Mouse (Mus musculus): ENCODE results near the gene Dst. TPM values are rescaled to one million over a fixed set of nuclear protein-coding genes. Genes with fewer than 3 reads are reported as not detected.
A peak's percentile ranks its signal among the peaks of the same experiment; 100 is the strongest.

Dst gene
- polyA plus RNA-seq (2014; fragmentation: Nextera tagmentation; extraction: Ambion mirVana), result 15.6 and 16.1 TPM in 2 replicates

- WGBS, result 3% methylated on average over 42 of the region's 44 CpGs
- no peaks in the 10 kb centered on the region for H3K4me1 ChIP-seq (ENCODE audit: insufficient read depth)
- ATAC-seq (ENCODE audit: insufficient read depth) (peak; percentile 6), DNase-seq (no peak)
- peak within 1 kb of the TSS; percentile 52 for H3K4me3 ChIP-seq (ENCODE audit: low read depth, low read length)
- peak within 1 kb of the TSS; percentile 54 for H3K9ac ChIP-seq
- no peak within 1 kb of the TSS for H3K27ac ChIP-seq (ENCODE audit: low read depth)
- H3K4me2 ChIP-seq, result peak within 1 kb of the TSS; percentile 96
- H3K36me3 ChIP-seq (ENCODE audit: insufficient read depth), result no peaks in the 10 kb centered on the region
- H3K27me3 ChIP-seq (ENCODE audit: insufficient read depth, low read length), result peaks cover 39% of the 10 kb centered on the region
- no peaks in the 10 kb centered on the region for H3K9me3 ChIP-seq (ENCODE audit: low read depth, low read length)
- TF ChIP-seq CTCF (IDR thresholded peaks at IDR 0.05; ENCODE audit: low read depth), result no peak
Measured at GRCm38 (mm10) chr1:33908191-33908962, at the start of gene Dst. Gene Dst, plus strand, starts transcription at chr1:33908225.

- TF ChIP-seq CTCF (IDR thresholded peaks at IDR 0.05; ENCODE audit: low read depth), result no peak
- Histone ChIP-seq H3K4me3 (ENCODE audit: low read depth, low read length) (no peak overlapping the region), H3K4me1 (ENCODE audit: insufficient read depth) (no peaks in the 10 kb centered on the region), H3K9me3 (ENCODE audit: low read depth, low read length) (no peaks in the 10 kb centered on the region), H3K36me3 (ENCODE audit: insufficient read depth) (no peaks in the 10 kb centered on the region), H3K9ac (no peak overlapping the region), H3K4me2 (no peak overlapping the region), H3K27ac (ENCODE audit: low read depth) (no peak overlapping the region), H3K27me3 (ENCODE audit: insufficient read depth, low read length) (no peaks in the 10 kb centered on the region)
- DNase-seq (no peak), ATAC-seq (ENCODE audit: insufficient read depth) (no peak)
- 80% methylated on average over 2 of the region's 2 CpGs for WGBS
Measured at GRCm38 (mm10) chr1:33869031-33869430, 39.0 kb upstream of the Dst start.

- Histone ChIP-seq H3K27ac (ENCODE audit: low read depth) (no peak overlapping the region), H3K4me1 (ENCODE audit: insufficient read depth) (no peaks in the 10 kb centered on the region), H3K36me3 (ENCODE audit: insufficient read depth) (no peaks in the 10 kb centered on the region), H3K4me3 (ENCODE audit: low read depth, low read length) (no peak overlapping the region), H3K4me2 (no peak overlapping the region), H3K27me3 (ENCODE audit: insufficient read depth, low read length) (no peaks in the 10 kb centered on the region), H3K9ac (no peak overlapping the region), H3K9me3 (ENCODE audit: low read depth, low read length) (no peaks in the 10 kb centered on the region)
- ATAC-seq (ENCODE audit: insufficient read depth) (no peak), DNase-seq (no peak)
- TF ChIP-seq CTCF (IDR thresholded peaks at IDR 0.05; ENCODE audit: low read depth), result no peak
- 80% methylated on average over 3 of the region's 3 CpGs for WGBS
Measured at GRCm38 (mm10) chr1:33869437-33869836, 38.6 kb upstream of the Dst start.

- H3K27ac ChIP-seq (ENCODE audit: low read depth), result no peak overlapping the region
- DNase-seq (no peak), ATAC-seq (ENCODE audit: insufficient read depth) (no peak)
- H3K9ac ChIP-seq, result no peak overlapping the region
- 94% methylated on average over 5 of the region's 5 CpGs for WGBS
- H3K9me3 ChIP-seq (ENCODE audit: low read depth, low read length), result no peaks in the 10 kb centered on the region
- H3K4me2 ChIP-seq, result no peak overlapping the region
- H3K4me3 ChIP-seq (ENCODE audit: low read depth, low read length), result no peak overlapping the region
- no peak for TF ChIP-seq CTCF (IDR thresholded peaks at IDR 0.05; ENCODE audit: low read depth)
- H3K36me3 ChIP-seq (ENCODE audit: insufficient read depth), result no peaks in the 10 kb centered on the region
- H3K4me1 ChIP-seq (ENCODE audit: insufficient read depth), result no peaks in the 10 kb centered on the region
- H3K27me3 ChIP-seq (ENCODE audit: insufficient read depth, low read length), result no peaks in the 10 kb centered on the region
Measured at GRCm38 (mm10) chr1:33873561-33873960, 34.5 kb upstream of the Dst start.

- peak; percentile 31; the same call in 1 of the 2 replicates for TF ChIP-seq CTCF (IDR thresholded peaks at IDR 0.05; ENCODE audit: low read depth)
- no peak overlapping the region for H3K9ac ChIP-seq
- no peaks in the 10 kb centered on the region for H3K36me3 ChIP-seq (ENCODE audit: insufficient read depth)
- H3K27ac ChIP-seq (ENCODE audit: low read depth), result no peak overlapping the region
- WGBS, result 52% methylated on average over 6 of the region's 6 CpGs
- H3K9me3 ChIP-seq (ENCODE audit: low read depth, low read length), result no peaks in the 10 kb centered on the region
- H3K4me1 ChIP-seq (ENCODE audit: insufficient read depth), result no peaks in the 10 kb centered on the region
- H3K4me2 ChIP-seq, result no peak overlapping the region
- H3K4me3 ChIP-seq (ENCODE audit: low read depth, low read length), result no peak overlapping the region
- no peaks in the 10 kb centered on the region for H3K27me3 ChIP-seq (ENCODE audit: insufficient read depth, low read length)
- ATAC-seq (ENCODE audit: insufficient read depth) (no peak), DNase-seq (peak; percentile 49)
Measured at GRCm38 (mm10) chr1:33875691-33876090, 32.3 kb upstream of the Dst start.

- H3K9ac ChIP-seq, result no peak overlapping the region
- no peak overlapping the region for H3K27ac ChIP-seq (ENCODE audit: low read depth)
- no peak overlapping the region for H3K4me2 ChIP-seq
- H3K27me3 ChIP-seq (ENCODE audit: insufficient read depth, low read length), result no peaks in the 10 kb centered on the region
- no peaks in the 10 kb centered on the region for H3K9me3 ChIP-seq (ENCODE audit: low read depth, low read length)
- ATAC-seq (ENCODE audit: insufficient read depth) (no peak), DNase-seq (no peak)
- no peaks in the 10 kb centered on the region for H3K4me1 ChIP-seq (ENCODE audit: insufficient read depth)
- no peak for TF ChIP-seq CTCF (IDR thresholded peaks at IDR 0.05; ENCODE audit: low read depth)
- no peaks in the 10 kb centered on the region for H3K36me3 ChIP-seq (ENCODE audit: insufficient read depth)
- 83% methylated on average over 3 of the region's 3 CpGs for WGBS
- H3K4me3 ChIP-seq (ENCODE audit: low read depth, low read length), result no peak overlapping the region
Measured at GRCm38 (mm10) chr1:33876416-33876815, 31.6 kb upstream of the Dst start.

GRCm38 (mm10) chr1:33878170-33878569 lies 29.9 kb upstream of the Dst start:
- 77% methylated on average over 7 of the region's 7 CpGs for WGBS
- H3K9me3 ChIP-seq (ENCODE audit: low read depth, low read length), result no peaks in the 10 kb centered on the region
- H3K27ac ChIP-seq (ENCODE audit: low read depth), result no peak overlapping the region
- H3K27me3 ChIP-seq (ENCODE audit: insufficient read depth, low read length), result no peaks in the 10 kb centered on the region
- no peak overlapping the region for H3K4me3 ChIP-seq (ENCODE audit: low read depth, low read length)
- H3K36me3 ChIP-seq (ENCODE audit: insufficient read depth), result no peaks in the 10 kb centered on the region
- no peak overlapping the region for H3K9ac ChIP-seq
- no peak overlapping the region for H3K4me2 ChIP-seq
- ATAC-seq (ENCODE audit: insufficient read depth), result no peak
- no peaks in the 10 kb centered on the region for H3K4me1 ChIP-seq (ENCODE audit: insufficient read depth)
- DNase-seq, result no peak
- no peak for TF ChIP-seq CTCF (IDR thresholded peaks at IDR 0.05; ENCODE audit: low read depth)
